Mouse (Mus musculus) inflammation-experienced regulatory T-cells, adult 6 months (primary cell): ENCODE measurements around the gene Sgms2. TPM values are rescaled to one million over a fixed set of nuclear protein-coding genes. Genes with fewer than 3 reads are reported as not detected.
A peak's percentile ranks its signal among the peaks of the same experiment; 100 is the strongest.

Source experiments
- ATAC-seq: one replicate; pipeline ENCODE4 v1.8.0; 2017
- polyA plus RNA-seq, 3 experiments: library from polyadenylated mRNA; unstranded; fragments of 100-300 nt; shearing (Covaris generic); gene quantifications; one replicate each; pipeline ENCODE4 v1.2.1; 2017

Gene Sgms2
- polyA plus RNA-seq, 3 experiments from 2014 or later = 0.06 to 0.09 TPM; not detected in 1

GRCm38 (mm10) chr3:131303320-131303714, 187.9 kb downstream of the Sgms2 start:
- ATAC-seq = peak; percentile 39

GRCm38 (mm10) chr3:131302452-131303319, 188.5 kb downstream of the Sgms2 start, which contains the start of gene Cyp2u1:
Cyp2u1 (minus strand) TSS chr3:131303227.
- peak; percentile 96 for ATAC-seq

GRCm38 (mm10) chr3:131299908-131300307, 191.3 kb downstream of the Sgms2 start:
- ATAC-seq = peak; percentile 33

GRCm38 (mm10) chr3:131299078-131299477, 192.1 kb downstream of the Sgms2 start:
- no peak for ATAC-seq

- no peak for ATAC-seq
Observed at GRCm38 (mm10) chr3:131296893-131297292, 194.3 kb downstream of the Sgms2 start.

- no peak for ATAC-seq
Observed at GRCm38 (mm10) chr3:131295513-131296200, 195.6 kb downstream of the Sgms2 start.

GRCm38 (mm10) chr3:131294503-131294902, 196.7 kb downstream of the Sgms2 start:
- ATAC-seq = no peak

GRCm38 (mm10) chr3:131292959-131293358, 198.3 kb downstream of the Sgms2 start:
- no peak for ATAC-seq

- no peak for ATAC-seq
Observed at GRCm38 (mm10) chr3:131292349-131292748, 198.9 kb downstream of the Sgms2 start.

- ATAC-seq = no peak
Observed at GRCm38 (mm10) chr3:131291890-131292289, 199.3 kb downstream of the Sgms2 start.

- no peak for ATAC-seq
Observed at GRCm38 (mm10) chr3:131274151-131274550, 217.1 kb downstream of the Sgms2 start.

- peak; percentile 59 for ATAC-seq
Observed at GRCm38 (mm10) chr3:131272374-131273100, 218.7 kb downstream of the Sgms2 start.

- ATAC-seq = peak; percentile 79
Observed at GRCm38 (mm10) chr3:131271559-131272373, 219.4 kb downstream of the Sgms2 start, which contains the start of gene Hadh. Hadh (minus strand) TSS chr3:131272101.

GRCm38 (mm10) chr3:131271157-131271556, 220.1 kb downstream of the Sgms2 start:
- ATAC-seq = peak; percentile 10

GRCm38 (mm10) chr3:131270381-131270780, 220.8 kb downstream of the Sgms2 start:
- no peak for ATAC-seq

Other genes with a start within 250 kb of the Sgms2 start
- 10 to 100 TPM; 59.7 to 85.1 (median 81.0) TPM for gene Hadh, start 219.3 kb downstream of the Sgms2 start, polyA plus RNA-seq
- 1 to 10 TPM in 2 of 3 experiments, under 1 TPM in 1; 0.68 to 2.3 (median 1.4) TPM for gene Cyp2u1, start 188.2 kb downstream of the Sgms2 start, polyA plus RNA-seq
- gene Papss1, start 73.4 kb upstream of the Sgms2 start, polyA plus RNA-seq = 10 to 100 TPM; 20.0 to 29.9 (median 20.4) TPM